Mouse (Mus musculus) left cerebral cortex, adult 9 months (tissue): ENCODE results near the gene Snx22.

Source experiments
- DNase-seq, 2 experiments: peaks; one replicate each; pipeline ENCODE4 v3.0.0; 2022; ENCODE audit warnings: low spot score in 2 of 2

Gene Snx22

DNA sequence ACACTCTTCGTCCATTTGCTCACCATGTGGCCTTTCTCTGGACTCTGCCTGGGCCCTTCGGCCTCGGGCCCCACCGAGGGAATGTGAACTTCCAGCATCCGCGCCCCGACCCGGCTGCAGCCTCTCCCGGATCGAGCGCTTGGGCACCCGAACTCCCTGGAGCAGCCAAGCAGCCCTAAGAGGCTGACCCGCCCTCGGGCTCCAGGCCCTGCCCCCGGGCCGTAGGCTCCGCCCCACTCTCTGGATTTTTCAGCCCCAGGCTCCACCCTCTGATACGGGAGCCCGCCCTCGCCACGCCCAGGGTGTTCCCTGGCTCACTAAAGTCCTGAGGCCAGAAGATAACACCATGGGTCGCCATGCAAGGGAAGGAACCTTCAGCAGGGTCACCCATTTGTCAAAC is at the start of gene Snx22:
Gene Snx22, minus strand, starts transcription at position 137 of the 400 bp plus-strand sequence.
- peak in 1 of 2 experiments; percentile 75 for DNase-seq

DNA sequence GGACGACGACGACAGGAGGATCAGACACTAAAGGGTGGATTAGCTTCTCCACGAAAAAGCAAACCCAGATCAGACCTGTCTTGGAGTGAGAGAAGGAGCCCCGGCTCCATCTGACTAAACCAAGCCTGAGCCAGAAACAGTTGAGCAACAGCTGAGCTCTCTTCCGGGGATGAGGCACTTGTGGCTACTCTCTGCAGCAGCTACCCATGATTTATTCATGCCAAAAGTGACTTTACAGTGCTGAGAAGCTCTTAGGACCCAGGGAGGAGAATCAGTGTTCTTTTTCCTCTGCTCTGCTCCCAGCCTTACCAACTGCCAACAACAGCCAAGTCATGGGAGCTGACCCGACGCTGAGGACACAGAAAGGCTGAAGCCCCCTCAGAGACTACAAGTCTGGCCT is 47.4 kb upstream of the Snx22 start:
- DNase-seq: no peak

GRCm38 (mm10) chr9:66114341-66114740 is 44.8 kb upstream of the Snx22 start:
- DNase-seq: no peak

- no peak for DNase-seq
These were observed 41.3 kb upstream of the Snx22 start for GRCm38 (mm10) chr9:66110611-66111379.

DNA sequence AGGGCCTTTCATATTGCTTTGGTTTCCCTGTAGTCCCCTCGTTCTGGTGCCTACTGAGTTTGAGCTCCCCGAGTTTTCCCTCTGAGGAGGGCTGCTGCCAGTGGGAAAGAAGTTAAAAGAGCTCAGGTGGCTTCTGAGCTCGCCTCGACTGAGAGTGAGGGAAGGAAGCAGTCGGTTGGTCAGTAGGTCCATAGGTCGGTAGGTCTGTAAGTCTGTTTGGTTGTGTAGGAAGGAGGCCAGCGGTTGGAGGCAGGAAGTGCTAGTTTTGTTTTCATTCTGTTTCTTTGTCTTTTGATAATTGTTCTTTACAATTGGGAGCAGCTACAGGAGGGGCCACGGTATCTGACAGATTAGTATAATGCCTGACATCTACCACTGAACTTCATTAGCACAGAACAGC is 40.6 kb upstream of the Snx22 start:
- DNase-seq: no peak

GRCm38 (mm10) chr9:66109574-66109973 is 40.1 kb upstream of the Snx22 start:
- DNase-seq: no peak

- DNase-seq: no peak
These were observed 35.6 kb upstream of the Snx22 start for GRCm38 (mm10) chr9:66105168-66105567.

DNA sequence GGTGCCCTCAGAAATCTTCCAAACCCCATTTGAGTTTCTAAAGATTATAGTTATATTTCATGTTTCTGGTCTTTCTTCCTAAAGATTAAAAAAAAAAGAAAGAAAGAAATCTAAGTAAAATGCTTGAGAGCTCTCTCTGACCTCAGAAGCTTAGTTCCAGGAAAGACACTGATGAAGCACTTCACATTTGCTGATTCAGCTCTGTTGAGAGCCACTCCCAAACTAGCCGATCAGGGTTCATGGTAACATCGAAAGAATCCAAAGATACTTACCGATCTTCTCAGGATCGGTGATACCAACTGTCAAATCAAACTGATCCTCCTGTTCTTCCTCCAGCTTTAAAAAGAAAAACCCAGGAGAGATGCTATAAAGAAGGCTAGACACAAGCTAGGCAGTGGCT is 35.1 kb upstream of the Snx22 start:
- no peak for DNase-seq

GRCm38 (mm10) chr9:66102668-66103067 is 33.1 kb upstream of the Snx22 start:
- DNase-seq: peak in 1 of 2 experiments; percentile 32

DNA sequence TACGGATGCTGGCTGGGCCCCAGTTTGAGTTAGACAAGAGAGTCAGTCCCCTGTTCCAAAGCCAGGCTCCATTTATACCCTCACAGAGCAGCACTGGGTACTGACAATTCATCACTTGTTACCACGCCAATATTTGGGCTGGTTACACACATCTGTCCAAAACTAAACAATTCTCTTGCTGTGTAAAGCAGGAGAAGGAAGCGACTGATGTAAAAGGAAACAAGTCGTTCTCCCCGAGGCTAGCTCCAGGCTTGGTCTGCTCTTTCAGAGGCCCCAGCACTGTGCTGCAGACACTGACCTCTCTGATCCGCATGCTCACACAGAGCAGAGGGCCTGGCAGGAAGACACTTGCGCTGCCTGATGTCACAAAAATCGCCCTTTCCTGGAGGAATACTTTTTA is 32.1 kb upstream of the Snx22 start:
- DNase-seq: peak in 1 of 2 experiments; percentile 36

GRCm38 (mm10) chr9:66092664-66093063 is 23.1 kb upstream of the Snx22 start:
- DNase-seq: no peak

DNA sequence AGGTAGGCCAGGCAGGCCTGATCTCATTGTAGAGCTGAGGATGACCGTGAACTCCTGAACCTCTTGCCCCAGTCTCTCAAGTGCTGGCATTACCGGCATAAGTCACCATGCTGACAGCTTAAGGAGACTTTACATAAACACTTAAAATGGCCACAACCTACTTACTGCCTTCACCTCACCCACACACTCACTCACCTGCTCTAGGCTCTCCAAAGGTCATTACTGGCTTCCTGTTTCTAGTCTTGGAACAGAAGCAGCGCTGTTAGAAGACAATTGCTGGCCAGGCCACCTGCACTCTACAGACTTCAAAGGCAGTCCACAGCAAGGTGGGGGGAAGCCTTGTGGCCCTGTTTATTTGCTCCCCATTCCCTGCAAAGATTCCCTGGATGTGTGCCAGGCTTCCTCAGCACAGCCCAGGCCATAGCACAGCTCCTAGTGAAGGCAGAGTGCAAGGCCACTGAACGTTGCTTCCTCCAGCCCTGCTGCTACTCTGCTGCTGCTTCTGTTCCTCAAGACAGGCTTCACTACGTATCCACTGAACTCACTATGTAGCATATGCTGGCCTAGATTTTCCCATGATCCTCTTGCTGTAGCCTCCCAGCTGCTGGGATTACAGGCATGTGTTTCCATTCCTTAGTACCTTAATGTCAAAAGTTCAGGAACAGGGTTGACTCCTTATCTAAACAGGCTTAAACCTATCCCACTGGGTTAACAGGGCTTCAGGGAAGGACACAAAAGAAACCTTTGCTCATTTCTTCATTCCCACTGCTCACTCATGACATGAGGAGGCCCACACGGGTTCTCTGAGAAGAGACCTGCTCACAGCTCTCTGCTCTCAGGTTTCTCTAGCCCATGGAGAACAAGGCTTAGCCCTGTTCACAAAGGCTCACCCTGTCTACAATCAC is 22.1 kb upstream of the Snx22 start:
- DNase-seq: no peak

- no peak for DNase-seq
These were observed 21.2 kb upstream of the Snx22 start for GRCm38 (mm10) chr9:66090593-66091244.

- DNase-seq: peak in 1 of 2 experiments; percentile 56
These were observed 18.9 kb upstream of the Snx22 start for GRCm38 (mm10) chr9:66088411-66088810.

- DNase-seq: no peak
These were observed 17.5 kb upstream of the Snx22 start for GRCm38 (mm10) chr9:66087062-66087461.

- DNase-seq: no peak
These were observed 14.7 kb upstream of the Snx22 start for GRCm38 (mm10) chr9:66084171-66084570.

DNA sequence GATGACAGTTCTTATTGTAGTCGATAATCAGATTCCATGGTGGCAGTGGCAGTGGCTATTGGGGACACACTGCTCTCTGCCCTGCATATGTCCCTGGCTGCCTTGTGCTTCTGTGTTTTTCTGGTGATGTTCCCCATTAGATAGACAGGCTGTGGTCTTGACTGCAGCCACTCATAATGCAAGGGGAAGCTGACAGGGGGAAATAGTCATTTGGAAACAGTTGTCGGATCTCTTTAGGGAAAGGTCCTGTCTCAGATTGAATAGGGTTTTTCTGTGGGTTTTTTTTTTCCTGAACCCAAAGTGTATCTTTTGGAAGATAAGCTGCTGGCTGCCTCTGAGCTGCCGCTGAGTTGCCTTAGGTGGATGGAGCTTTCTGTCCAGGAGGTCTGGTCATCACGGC is 12.5 kb upstream of the Snx22 start:
- no peak for DNase-seq

GRCm38 (mm10) chr9:66080804-66081459 is 11.4 kb upstream of the Snx22 start:
- DNase-seq: no peak

DNA sequence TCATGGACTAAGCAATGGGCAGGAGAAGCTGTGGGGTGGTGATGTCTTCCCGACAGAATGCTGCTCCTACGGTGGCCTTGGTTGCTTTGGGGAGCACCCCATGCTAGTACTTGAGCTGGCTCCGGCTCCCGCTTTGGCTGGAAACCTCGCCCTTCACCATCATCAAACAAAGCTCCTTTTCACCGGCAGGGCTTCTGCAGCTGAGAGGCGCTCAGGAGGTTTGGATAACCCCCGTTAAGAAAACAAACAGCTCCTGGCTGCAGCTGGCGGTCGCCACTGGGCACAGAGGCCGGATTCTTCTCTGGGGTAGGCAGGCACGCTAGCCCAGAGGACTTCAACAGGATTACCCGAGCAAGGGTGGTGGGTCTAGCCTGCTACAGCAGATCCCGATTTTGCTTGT is 9.0 kb upstream of the Snx22 start:
- no peak for DNase-seq

- no peak for DNase-seq
These were observed 8.6 kb upstream of the Snx22 start for GRCm38 (mm10) chr9:66078072-66078471.

GRCm38 (mm10) chr9:66072754-66073153 is 3.2 kb upstream of the Snx22 start:
- no peak for DNase-seq

GRCm38 (mm10) chr9:66070151-66070550 is 632 bp upstream of the Snx22 start:
- no peak for DNase-seq
